Mouse (Mus musculus) brain, embryonic 14.5 days (tissue): ENCODE results near the gene Pde11a. TPM values are rescaled to one million over a fixed set of nuclear protein-coding genes. Genes with fewer than 3 reads are reported as not detected.
A peak's percentile ranks its signal among the peaks of the same experiment; 100 is the strongest.

Source experiments
- DNase-seq: peaks from one replicate; pipeline ENCODE4 v3.0.0-alpha.2; 2011; ENCODE audit warnings: low read depth
- CTCF ChIP-seq: fragments of 200-500 bp; IDR thresholded peaks from 2 replicates; pipeline ENCODE4 v1.5.1; 2012; ENCODE audit warnings: inconsistent platforms, mild to moderate bottlenecking, moderate library complexity, borderline replicate concordance; ENCODE audit not compliant: insufficient read depth, insufficient read length; ENCODE audit errors: extremely low read depth
- POLR2A ChIP-seq: fragments of 200-500 bp; IDR thresholded peaks from 2 replicates; pipeline ENCODE4 v1.6.1; 2012; ENCODE audit warnings: mild to moderate bottlenecking, inconsistent platforms, borderline replicate concordance; ENCODE audit not compliant: poor library complexity, insufficient read depth, insufficient read length, severe bottlenecking; ENCODE audit errors: extremely low read depth
- polyA plus RNA-seq: library from polyadenylated mRNA; depleted of rRNA; stranded (reverse); fragments of >200 nt; gene quantifications from 2 replicates; pipeline ENCODE4 v1.2.3, GENCODE M21; 2012

Pde11a gene
- polyA plus RNA-seq, 1 experiment: 0.53 TPM

- TF ChIP-seq POLR2A: no peak
- no peak for TF ChIP-seq CTCF
- peak; percentile 62 for DNase-seq
Measured at GRCm38 (mm10) chr2:76220364-76221108, 118.0 kb downstream of the Pde11a start.

DNA sequence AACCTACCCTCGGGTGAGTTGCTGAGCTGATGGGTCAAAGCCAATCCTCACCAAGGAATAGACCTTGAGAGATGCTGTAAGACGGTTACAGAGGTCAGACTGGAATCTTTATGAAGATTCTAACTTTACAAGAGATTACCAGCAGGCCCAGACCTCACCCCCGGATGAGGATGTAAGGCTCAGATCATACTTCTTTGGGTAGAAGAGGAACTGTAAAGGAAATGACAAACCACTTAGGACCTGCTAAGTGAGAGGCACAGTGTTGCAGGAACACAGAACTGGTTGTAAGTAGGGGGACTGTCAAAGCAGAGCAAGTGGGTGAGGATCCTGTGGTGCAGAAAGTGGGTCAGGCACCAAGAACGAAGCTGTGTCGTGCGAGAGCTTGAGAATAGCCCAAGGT is 119.0 kb downstream of the Pde11a start:
- no peak for TF ChIP-seq CTCF
- no peak for TF ChIP-seq POLR2A
- no peak for DNase-seq

- peak; percentile 25 for DNase-seq
- TF ChIP-seq POLR2A (no peak), CTCF (peak; percentile 70)
Measured at GRCm38 (mm10) chr2:76216146-76216545, 122.4 kb downstream of the Pde11a start.

- TF ChIP-seq POLR2A: no peak
- TF ChIP-seq CTCF: no peak
- peak; percentile 12 for DNase-seq
Measured at GRCm38 (mm10) chr2:76215219-76215618, 123.4 kb downstream of the Pde11a start.

DNA sequence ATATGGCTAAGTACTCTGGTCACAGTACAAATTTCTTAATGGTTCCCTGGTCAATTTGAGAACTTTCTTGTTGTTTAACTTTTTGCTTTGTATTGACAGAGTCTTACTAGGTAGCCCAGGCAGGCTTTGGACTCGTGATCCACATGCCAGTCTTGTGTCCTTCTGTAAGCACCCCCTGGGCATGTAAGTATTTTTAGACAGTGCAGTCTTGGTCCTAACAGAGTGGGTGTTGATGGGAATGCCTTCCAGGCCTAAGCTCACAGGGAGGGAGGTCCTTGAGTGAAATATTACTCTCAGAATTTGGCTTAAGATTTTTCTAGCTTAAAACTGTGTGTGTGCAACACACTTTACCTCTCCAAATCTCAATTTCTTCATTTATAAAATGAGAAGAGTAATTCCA is 153.4 kb downstream of the Pde11a start:
- no peak for TF ChIP-seq POLR2A
- no peak for TF ChIP-seq CTCF
- DNase-seq: no peak

DNA sequence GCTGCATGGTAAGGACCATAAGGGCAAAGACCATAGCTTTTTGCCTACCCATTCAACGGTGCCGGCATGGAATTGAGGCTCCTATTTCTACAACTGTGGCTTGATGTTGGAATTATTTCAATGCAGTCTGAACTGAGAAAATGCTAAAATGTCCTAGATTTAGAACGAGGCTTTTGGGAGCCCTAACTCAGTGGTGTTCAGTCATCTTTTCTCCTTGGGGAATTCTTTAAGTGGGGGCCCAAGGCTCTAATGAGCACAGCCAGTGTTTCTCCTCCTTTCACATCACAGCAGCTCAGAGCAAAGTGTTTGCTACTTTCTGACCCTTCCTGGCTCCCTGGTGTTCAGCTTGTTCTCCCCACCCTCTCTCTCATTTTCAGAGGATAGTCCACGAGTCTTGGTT is 175.8 kb downstream of the Pde11a start:
- TF ChIP-seq POLR2A: no peak
- no peak for TF ChIP-seq CTCF

DNA sequence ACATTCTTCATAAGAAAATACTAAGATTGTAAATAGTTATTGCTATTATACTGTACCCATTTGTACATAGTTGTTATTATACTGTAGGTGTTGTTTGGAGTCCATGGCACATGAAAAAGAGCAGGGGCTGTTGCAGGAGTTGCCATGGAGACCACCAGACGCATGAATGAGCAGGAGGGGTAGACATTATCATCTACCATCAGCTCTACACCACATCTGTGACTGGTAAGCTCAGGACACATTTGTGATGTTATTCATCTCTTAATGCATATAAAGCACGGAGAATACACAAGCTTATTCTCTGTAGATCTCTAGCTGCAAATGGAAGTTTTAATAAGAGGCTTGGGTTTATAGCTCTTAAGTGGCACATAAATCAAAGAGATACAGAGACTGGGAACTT is 179.6 kb downstream of the Pde11a start:
- no peak for TF ChIP-seq POLR2A
- no peak for TF ChIP-seq CTCF
- peak; percentile 40 for DNase-seq

More for the DNA sequence above, 175.8 kb downstream of the Pde11a start:
- DNase-seq: no peak

DNA sequence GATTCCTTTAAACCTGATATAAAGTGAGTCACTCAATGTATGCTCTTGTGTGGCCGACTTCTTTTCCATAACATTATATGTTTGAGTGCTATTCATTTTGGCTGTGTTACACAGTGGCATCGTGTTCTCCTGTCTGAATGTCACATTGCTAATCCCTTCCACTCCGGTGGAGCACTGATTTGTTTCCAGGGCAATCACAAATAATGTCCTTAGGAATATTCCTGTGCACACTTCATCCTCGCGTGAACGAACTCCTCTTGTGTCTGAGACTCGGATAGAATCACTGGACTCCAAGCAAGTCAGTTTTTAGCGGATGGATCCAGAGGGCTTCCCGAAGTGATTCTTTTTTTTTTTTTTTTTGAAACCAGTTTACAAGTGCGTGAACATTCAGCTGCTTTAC is 197.4 kb downstream of the Pde11a start:
- peak; percentile 34 for DNase-seq
- TF ChIP-seq POLR2A (no peak), CTCF (no peak)

DNA sequence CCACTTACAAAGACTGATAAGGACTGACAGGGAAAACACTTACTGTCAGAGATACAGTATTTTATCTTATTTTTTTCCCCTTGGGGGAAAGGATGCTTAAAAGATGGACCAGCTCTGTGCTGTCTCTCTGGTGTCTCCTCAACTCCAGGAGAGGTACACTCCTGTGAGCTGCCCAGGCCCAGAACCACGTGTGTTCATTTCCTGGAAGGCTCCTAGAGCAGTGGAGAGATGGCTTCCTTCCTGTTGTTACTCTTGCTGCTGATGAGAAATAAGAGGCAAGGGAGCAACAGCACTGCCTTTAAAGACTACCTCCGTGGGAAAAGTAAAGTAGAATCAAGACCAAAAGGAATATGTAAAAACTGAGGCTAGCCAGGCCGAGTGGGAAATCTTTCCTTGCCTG is 205.6 kb downstream of the Pde11a start:
- TF ChIP-seq POLR2A: no peak
- no peak for TF ChIP-seq CTCF
- no peak for DNase-seq

DNA sequence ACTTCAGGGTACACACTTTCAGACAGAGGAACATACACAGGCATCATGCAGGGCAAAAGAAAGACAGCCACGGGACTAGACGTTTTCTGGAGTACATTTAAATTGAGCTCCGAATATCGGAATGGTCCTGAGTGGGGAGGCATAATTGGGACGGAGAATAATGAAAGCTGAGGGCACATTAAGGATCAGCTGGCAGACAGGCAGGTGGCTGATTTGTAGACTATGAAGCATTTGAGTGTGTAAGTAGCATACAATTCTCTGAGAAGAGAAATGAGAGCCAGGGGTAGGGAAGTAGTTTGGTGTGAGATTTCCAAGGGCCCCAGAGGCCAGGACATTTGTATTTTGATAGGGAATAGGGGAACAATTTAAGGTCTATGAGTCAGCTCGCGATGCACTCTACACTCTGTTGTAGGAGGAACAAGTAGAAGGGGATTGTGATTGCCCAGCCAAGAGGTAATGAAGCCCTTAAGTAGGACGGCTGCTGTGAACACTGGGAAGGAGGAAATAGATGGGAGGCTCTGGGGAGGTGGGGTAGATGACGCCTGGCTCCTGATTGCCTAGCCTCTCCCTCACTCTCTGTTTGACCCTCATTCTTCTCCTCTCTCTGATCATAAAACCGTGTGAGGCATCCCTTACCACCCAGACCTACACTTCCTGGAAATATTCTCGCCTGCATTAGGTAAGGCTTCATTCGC is 208.5 kb downstream of the Pde11a start:
- TF ChIP-seq POLR2A (no peak), CTCF (no peak)
- DNase-seq: peak; percentile 55

DNA sequence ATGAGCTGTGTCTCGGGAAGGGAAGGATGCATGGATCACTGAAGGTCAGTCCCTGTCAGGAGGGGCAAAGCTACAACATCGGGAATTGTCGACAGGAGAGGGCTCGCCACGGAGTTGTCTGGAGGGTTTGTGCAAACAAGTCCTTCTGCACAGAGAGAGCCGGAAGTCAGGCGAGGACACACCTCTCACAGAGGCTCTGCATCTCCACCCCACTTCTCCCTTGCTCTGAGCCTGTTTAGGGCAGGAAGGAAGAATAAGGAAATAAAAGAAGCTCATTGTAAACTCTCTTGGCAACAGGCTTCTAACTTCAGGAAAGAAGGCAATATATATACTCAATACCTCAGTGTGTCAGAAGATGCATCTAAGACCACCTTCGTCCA is 209.5 kb downstream of the Pde11a start:
- TF ChIP-seq CTCF (no peak), POLR2A (no peak)
- DNase-seq: no peak
